In the genomic region with DNA sequence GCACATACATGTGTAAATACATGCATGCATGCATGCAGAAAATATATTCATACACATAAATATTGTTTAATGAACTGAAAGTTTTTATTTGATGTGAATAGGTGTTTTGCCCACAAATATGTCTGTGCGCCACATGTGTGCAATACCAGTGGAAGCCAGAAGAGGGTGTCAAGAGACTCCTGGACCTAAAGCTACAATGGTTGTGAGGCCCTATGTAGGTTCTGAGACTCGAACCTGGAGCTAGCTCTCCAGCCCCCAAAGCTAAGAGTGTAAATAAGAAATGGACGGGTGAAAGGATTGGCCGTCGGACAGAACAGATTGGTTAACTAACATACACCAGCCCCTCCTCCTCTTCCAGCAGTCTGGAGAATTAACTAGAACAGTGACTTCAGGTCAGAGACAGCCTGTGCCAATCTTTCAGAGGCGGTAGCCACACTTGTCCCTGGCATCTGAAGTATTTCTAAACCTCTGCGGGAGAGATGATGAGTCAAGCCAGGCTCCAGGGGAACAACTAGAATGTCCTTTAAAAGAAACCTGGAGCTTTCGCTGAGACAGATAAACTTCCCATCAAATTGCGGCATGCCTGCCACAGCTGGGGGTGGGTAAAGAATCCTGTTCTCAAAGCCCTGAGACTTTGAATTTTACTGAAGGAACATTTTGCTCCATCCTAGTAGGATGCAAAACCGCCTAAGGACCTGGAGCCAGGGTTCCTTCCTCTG, we compare ENCODE assay signal across 13 mouse cellular contexts. TPM values are rescaled to one million over a fixed set of nuclear protein-coding genes. Genes with fewer than 3 reads are reported as not detected.
DNase-seq lines count a peak whose midpoint lies in the region; ATAC-seq and TF ChIP-seq lines count a peak whose summit lies in the region.
"Had no signal": no experiment of that assay in that cellular context is flagged by ENCODE, and none has a peak within 500 bp of the region (broad histone marks: within the 10 kb centered on the region; RNA-seq: fewer than 3 reads in every experiment).

No protein-coding gene starts in this region.

- TF ChIP-seq EP300 in heart, adult 2 months (IDR thresholded peaks at IDR 0.05; ENCODE audit: insufficient read depth, low read depth, low read length): no peak

- H3K9ac ChIP-seq in heart, adult 2 months (ENCODE audit: low read depth, low read length): no peak overlapping the region
- H3K9ac ChIP-seq in heart, embryonic 12.5 days: no peak overlapping the region
- H3K9ac ChIP-seq in midbrain, embryonic 11.5 days (ENCODE audit: low read length): no peak overlapping the region
- H3K9ac ChIP-seq in midbrain, embryonic 16.5 days (ENCODE audit: low read depth, low read length): no peak overlapping the region
- peak overlapping the region; percentile 54; the same call in 1 of the 2 replicates for H3K9ac ChIP-seq in ES-E14 (ENCODE audit: insufficient read depth, low read depth, low read length, poor library complexity, severe bottlenecking)

- no peaks in the 10 kb centered on the region for H3K79me2 ChIP-seq in heart, adult 2 months (replicated peaks; ENCODE audit: control insufficient read depth, insufficient read depth, low read length)

- no peaks in the 10 kb centered on the region for H3K27me3 ChIP-seq in heart, adult 2 months (ENCODE audit: control insufficient read depth, insufficient read depth, low read length)
- H3K27me3 ChIP-seq in heart, embryonic 12.5 days (replicated peaks): no peaks in the 10 kb centered on the region
- H3K27me3 ChIP-seq in midbrain, embryonic 11.5 days (ENCODE audit: control insufficient read depth, insufficient read depth, low read length): no peaks in the 10 kb centered on the region
- no peaks in the 10 kb centered on the region for H3K27me3 ChIP-seq in midbrain, embryonic 16.5 days (ENCODE audit: control insufficient read depth, insufficient read depth, low read depth, low read length)

- peak; percentile 36 for TF ChIP-seq CTCF in heart, adult 2 months (IDR thresholded peaks at IDR 0.05)

- no peak for TF ChIP-seq POLR2A in heart, adult 2 months (IDR thresholded peaks at IDR 0.05; ENCODE audit: insufficient read depth, low read depth, low read length)

- intact Hi-C loops in heart, adult 2 months (cut with DNase I): no loop called here

- H3K4me1 ChIP-seq in heart, adult 2 months (ENCODE audit: control insufficient read depth, insufficient read depth, low read length): no peaks in the 10 kb centered on the region
- H3K4me1 ChIP-seq in heart, embryonic 12.5 days (replicated peaks): no peaks in the 10 kb centered on the region; the same call in 1 of the 2 replicates
- H3K4me1 ChIP-seq in midbrain, embryonic 11.5 days (ENCODE audit: control insufficient read depth, insufficient read depth, low read length): no peaks in the 10 kb centered on the region
- peaks cover 9% of the 10 kb centered on the region; the same call in 1 of the 2 replicates for H3K4me1 ChIP-seq in midbrain, embryonic 16.5 days (ENCODE audit: control insufficient read depth, insufficient read depth, low read length)
- peaks cover 4 to 20% of the 10 kb centered on the region in 2 experiments; a peak in 3 of 4 replicates for H3K4me1 ChIP-seq in ES-E14 (ENCODE audit: control insufficient read depth in 2 of 2, insufficient read depth in 2 of 2, low read length in 2 of 2, poor library complexity in 1 of 2)

- 79% methylated on average over 10 of the region's 10 CpGs for WGBS in heart, adult 2 months
- 72% methylated on average over 10 of the region's 10 CpGs for WGBS in heart, embryonic 12.5 days
- 85% methylated on average over 10 of the region's 10 CpGs for WGBS in midbrain, embryonic 11.5 days
- 91% methylated on average over 10 of the region's 10 CpGs for WGBS in midbrain, embryonic 16.5 days

- no peak overlapping the region for H3K4me3 ChIP-seq in heart, adult 2 months
- H3K4me3 ChIP-seq in heart, embryonic 12.5 days: no peak overlapping the region
- no peak overlapping the region for H3K4me3 ChIP-seq in midbrain, embryonic 11.5 days (ENCODE audit: low read depth, low read length)
- no peak overlapping the region for H3K4me3 ChIP-seq in midbrain, embryonic 16.5 days (ENCODE audit: low read depth, low read length)
- no peak overlapping the region for H3K4me3 ChIP-seq in ES-E14 (ENCODE audit: insufficient read depth in 1 of 2, low read depth in 1 of 2, low read length in 2 of 2, poor library complexity in 1 of 2, severe bottlenecking in 1 of 2)

- H3K36me3 ChIP-seq in heart, adult 2 months (ENCODE audit: control insufficient read depth, insufficient read depth, low read length): no peaks in the 10 kb centered on the region
- no peaks in the 10 kb centered on the region for H3K36me3 ChIP-seq in heart, embryonic 12.5 days
- no peaks in the 10 kb centered on the region for H3K36me3 ChIP-seq in midbrain, embryonic 11.5 days (ENCODE audit: control insufficient read depth, insufficient read depth, low read length)
- H3K36me3 ChIP-seq in midbrain, embryonic 16.5 days (ENCODE audit: control insufficient read depth, insufficient read depth, low read length): no peaks in the 10 kb centered on the region
- no peaks in the 10 kb centered on the region for H3K36me3 ChIP-seq in ES-E14 (ENCODE audit: control insufficient read depth, insufficient read depth, low read length, poor library complexity, severe bottlenecking)

- H3K27ac ChIP-seq in heart, adult 2 months: no peak overlapping the region
- no peak overlapping the region for H3K27ac ChIP-seq in heart, embryonic 12.5 days (ENCODE audit: poor library complexity, severe bottlenecking)
- H3K27ac ChIP-seq in midbrain, embryonic 11.5 days (ENCODE audit: low read depth, low read length): no peak overlapping the region
- no peak overlapping the region for H3K27ac ChIP-seq in midbrain, embryonic 16.5 days (ENCODE audit: low read length)
- peak overlapping the region; percentile 72; the same call in 1 of the 2 replicates for H3K27ac ChIP-seq in ES-E14 (ENCODE audit: insufficient read depth, low read depth, low read length, poor library complexity, severe bottlenecking)

- in situ Hi-C loops in ES-E14 (cut with MboI; ENCODE audit: low sequenced_read_pairs in 2 of 2, unreplicated experiment in 2 of 2): no loop called here

- DNase-seq in heart, adult 2 months: no peak
- peak; percentile 82 for DNase-seq in midbrain, embryonic 11.5 days (ENCODE audit: low spot score, missing footprints)
- DNase-seq in ES-E14 (ENCODE audit: low read depth, low spot score): peak; percentile 62
- peak; percentile 73 for DNase-seq in fibroblast of lung, adult 2 months (ENCODE audit: low read depth)
- no peak for DNase-seq in cerebellum, adult 9-10 months
- no peak for DNase-seq in heart, adult 8-10 months (ENCODE audit: low spot score)
- DNase-seq: cerebellum, postnatal 14 days; kidney, postnatal 25 days had no signal

- no peak for ATAC-seq in heart, embryonic 12.5 days (ENCODE audit: insufficient number of reproducible peaks, low FRiP score)
- no peak for ATAC-seq in midbrain, embryonic 11.5 days (ENCODE audit: low FRiP score)
- ATAC-seq in midbrain, embryonic 16.5 days: no peak

- no peak overlapping the region for H3K4me2 ChIP-seq in heart, embryonic 12.5 days
- H3K4me2 ChIP-seq in midbrain, embryonic 11.5 days: no peak overlapping the region
- H3K4me2 ChIP-seq in midbrain, embryonic 16.5 days (ENCODE audit: low read length): no peak overlapping the region

- peaks cover 3% of the 10 kb centered on the region for H3K9me3 ChIP-seq in heart, embryonic 12.5 days (replicated peaks)
- H3K9me3 ChIP-seq in midbrain, embryonic 11.5 days (ENCODE audit: control insufficient read depth, low read length): no peaks in the 10 kb centered on the region
- no peaks in the 10 kb centered on the region for H3K9me3 ChIP-seq in midbrain, embryonic 16.5 days (replicated peaks; ENCODE audit: control insufficient read depth, low read length, poor library complexity, severe bottlenecking)
- no peaks in the 10 kb centered on the region for H3K9me3 ChIP-seq in ES-E14 (ENCODE audit: control insufficient read depth, insufficient read depth, low read depth, low read length)

TF ChIP-seq in ES-E14, 5 proteins besides CTCF, POLR2A, EP300 and RAD21:
- no peak for TF ChIP-seq ZNF384 (IDR thresholded peaks at IDR 0.05; ENCODE audit: low read depth, low read length)
- peak; percentile 73 for TF ChIP-seq ZC3H11A (IDR thresholded peaks at IDR 0.05; ENCODE audit: borderline replicate concordance, low read depth, low read length)
- TF ChIP-seq MAFK (IDR thresholded peaks at IDR 0.05; ENCODE audit: insufficient read depth, low read depth, low read length): no peak
- no peak for TF ChIP-seq HCFC1 (IDR thresholded peaks at IDR 0.05; ENCODE audit: borderline replicate concordance, insufficient read depth, low read length)
- TF ChIP-seq CHD2 (IDR thresholded peaks at IDR 0.05; ENCODE audit: low read depth, low read length): no peak

RNA-seq across cellular contexts. Expression of gene Gm19935, which starts 3.4 kb away (rescaled TPM):
- total RNA-seq in heart, adult 2 months (2021): not detected
- polyA plus RNA-seq in heart, adult 2 months (2012; rRNA removed): 1.2 TPM in 1 of 2 replicates, not detected in the other
- not detected in 2 replicates for polyA plus RNA-seq in heart, embryonic 12.5 days (2016; fragmentation: Nextera tagmentation; extraction: Ambion mirVana)
- not detected in 2 replicates for polyA plus RNA-seq in midbrain, embryonic 11.5 days (2014; fragmentation: Nextera tagmentation; extraction: Ambion mirVana)
- polyA plus RNA-seq in midbrain, embryonic 16.5 days (2015; fragmentation: Nextera tagmentation; extraction: Ambion mirVana): 1.2 and 1.8 TPM in 2 replicates
- total RNA-seq in ES-E14 (2012; rRNA removed): 0.32 and 0.49 TPM in 2 replicates
- total RNA-seq in heart, adult 8-10 months (2022): not detected
- total RNA-seq: adrenal gland, postnatal 4 days; granulocyte monocyte progenitor cell, adult 5-6 weeks; hematopoietic stem cell, adult 5-6 weeks had no signal

RNA-seq across cellular contexts. Expression of gene Chd9, which starts 14.4 kb away (rescaled TPM):
- total RNA-seq in heart, adult 2 months (2021): 10 to 100 TPM; 43.5 to 49.7 TPM
- 54.4 and 54.6 TPM in 2 replicates for polyA plus RNA-seq in heart, adult 2 months (2012; rRNA removed)
- 53.5 and 56.3 TPM in 2 replicates for polyA plus RNA-seq in heart, embryonic 12.5 days (2016; fragmentation: Nextera tagmentation; extraction: Ambion mirVana)
- 35.8 and 38.1 TPM in 2 replicates for polyA plus RNA-seq in midbrain, embryonic 11.5 days (2014; fragmentation: Nextera tagmentation; extraction: Ambion mirVana)
- polyA plus RNA-seq in midbrain, embryonic 16.5 days (2015; fragmentation: Nextera tagmentation; extraction: Ambion mirVana): 68.4 and 80.2 TPM in 2 replicates
- total RNA-seq in ES-E14 (2012; rRNA removed): 32.4 and 41.6 TPM in 2 replicates
- 10 to 100 TPM; 37.4 to 51.6 (median 46.4) TPM for total RNA-seq in heart, adult 8-10 months (2022)

Comparison
In these comparisons a context has a peak if more than half of its experiments do, and no peak if none do; other contexts are left out.
1. DNase-seq: peak in midbrain, embryonic 11.5 days (single experiment), ES-E14 (single experiment) and fibroblast of lung, adult 2 months (single experiment); none in heart, adult 2 months (0 of 2), cerebellum, adult 9-10 months (single experiment) and heart, adult 8-10 months (single experiment).